Mouse (Mus musculus) kidney, adult 2 months (tissue): ENCODE measurements around the gene C8g. TPM values are rescaled to one million over a fixed set of nuclear protein-coding genes. Genes with fewer than 3 reads are reported as not detected.

Experiments
- DNase-seq: peaks from one replicate; pipeline ENCODE4 v3.0.0; 2021
- H3K27ac ChIP-seq: fragments of 200-500 bp; 2 replicates; pipeline ENCODE4 v1.5.1; 2012; ENCODE audit warnings: low read depth, low read length, control low read depth, inconsistent platforms; ENCODE audit not compliant: insufficient read depth
- H3K27me3 ChIP-seq: fragments of 200-500 bp; replicated peaks from 2 replicates; pipeline ENCODE4 v1.6.1; 2012; ENCODE audit warnings: mild to moderate bottlenecking, moderate library complexity, low read length, inconsistent platforms; ENCODE audit not compliant: control insufficient read depth, insufficient read depth
- H3K36me3 ChIP-seq: fragments of 200-500 bp; 2 replicates; pipeline ENCODE4 v1.6.1; 2012; ENCODE audit warnings: mild to moderate bottlenecking, moderate library complexity, low read length, inconsistent platforms; ENCODE audit not compliant: control insufficient read depth, insufficient read depth
- H3K4me1 ChIP-seq: fragments of 200-500 bp; 2 replicates; pipeline ENCODE4 v1.6.1; 2011; ENCODE audit warnings: low read length; ENCODE audit not compliant: control insufficient read depth, insufficient read depth
- H3K4me3 ChIP-seq: fragments of 200-500 bp; 2 replicates; pipeline ENCODE4 v1.5.1; 2011; ENCODE audit warnings: mild to moderate bottlenecking, low read depth, low read length, control low read depth; ENCODE audit not compliant: insufficient read depth
- CTCF ChIP-seq: fragments of 200-500 bp; conservative IDR thresholded peaks from 2 replicates; pipeline ENCODE4 v1.5.1; 2011; ENCODE audit warnings: low read depth, mild to moderate bottlenecking, control low read depth, low read length, moderate library complexity, mixed read lengths; ENCODE audit not compliant: insufficient read depth, insufficient read length
- POLR2A ChIP-seq: fragments of 200-500 bp; IDR thresholded peaks from one replicate; pipeline ENCODE4 v1.6.1; 2011; ENCODE audit warnings: low read depth, low read length, control low read depth
- WGBS: fragments of 180-500 bp; shearing (Covaris S2); methylation state at CpG from one replicate; pipeline ENCODE4 v1.1.7; 2018; 5-methylcytosine and 5-hydroxymethylcytosine counted together
- polyA plus RNA-seq: library from polyadenylated mRNA; depleted of rRNA; stranded (reverse); fragments of >200 nt; gene quantifications from 2 replicates; pipeline ENCODE4 v1.2.3, GENCODE M21; 2012; rRNA removed

The C8g gene
- polyA plus RNA-seq: 20.6 and 22.0 TPM in 2 replicates

DNA sequence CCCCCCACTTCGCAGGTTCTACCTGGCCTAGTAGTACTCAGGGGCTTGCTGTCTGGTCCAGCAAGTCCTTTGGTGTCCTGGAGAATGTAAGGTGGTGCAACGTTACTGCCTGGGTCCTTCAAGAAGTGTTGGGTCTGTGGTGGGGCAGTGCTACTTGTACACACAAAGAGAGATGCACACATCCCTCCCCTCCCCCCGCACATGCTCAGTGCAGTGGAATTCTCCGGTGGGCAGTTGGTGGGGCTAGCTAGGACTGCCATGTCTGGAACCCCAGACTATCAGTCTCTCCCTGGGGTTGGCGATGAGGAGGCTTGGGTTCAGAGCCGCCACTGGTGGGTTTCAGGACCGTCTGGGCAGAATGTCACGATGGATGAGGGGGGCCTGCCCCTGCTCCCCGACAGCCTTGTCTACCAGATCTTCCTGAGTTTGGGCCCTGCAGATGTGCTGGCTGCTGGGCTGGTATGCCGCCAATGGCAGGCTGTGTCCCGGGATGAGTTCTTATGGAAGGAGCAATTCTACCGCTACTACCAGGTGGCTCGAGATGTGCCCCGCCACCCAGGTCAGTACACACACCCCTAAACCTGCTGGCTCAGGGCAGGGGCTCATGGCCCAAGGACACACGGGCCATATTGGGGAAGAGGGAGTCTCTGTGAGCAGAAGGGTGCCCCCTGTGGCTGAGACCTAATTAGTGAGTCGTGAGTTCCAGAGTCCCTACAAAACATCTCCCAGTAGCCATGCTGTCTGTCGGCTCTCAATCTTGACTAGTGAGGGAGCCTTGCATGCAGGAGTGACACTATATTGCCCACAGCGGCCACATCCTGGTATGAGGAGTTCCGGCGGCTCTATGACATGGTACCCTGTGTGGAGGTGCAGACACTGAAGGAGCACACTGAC is at the start of gene C8g:
Gene C8g (minus strand): TSS at position 127 of the 894 bp plus-strand sequence.
- TF ChIP-seq CTCF (no peak), POLR2A (no peak)

GRCm38 (mm10) chr2:25551186-25551585 is 49.7 kb upstream of the C8g start:
- TF ChIP-seq CTCF (peak; percentile 88), POLR2A (no peak)
- peak; percentile 83 for DNase-seq
- H3K36me3 ChIP-seq: no peaks in the 10 kb centered on the region

More for the DNA sequence above, at the start of gene C8g:
- Histone ChIP-seq H3K36me3 (no peaks in the 10 kb centered on the region), H3K4me3 (peak within 1 kb of the TSS; percentile 92), H3K27me3 (no peaks in the 10 kb centered on the region), H3K27ac (peak within 1 kb of the TSS; percentile 93), H3K4me1 (peaks cover 11% of the 10 kb centered on the region; the same call in 1 of the 2 replicates)
- DNase-seq: no peak
- WGBS: 67% methylated on average over 20 of the region's 20 CpGs

DNA sequence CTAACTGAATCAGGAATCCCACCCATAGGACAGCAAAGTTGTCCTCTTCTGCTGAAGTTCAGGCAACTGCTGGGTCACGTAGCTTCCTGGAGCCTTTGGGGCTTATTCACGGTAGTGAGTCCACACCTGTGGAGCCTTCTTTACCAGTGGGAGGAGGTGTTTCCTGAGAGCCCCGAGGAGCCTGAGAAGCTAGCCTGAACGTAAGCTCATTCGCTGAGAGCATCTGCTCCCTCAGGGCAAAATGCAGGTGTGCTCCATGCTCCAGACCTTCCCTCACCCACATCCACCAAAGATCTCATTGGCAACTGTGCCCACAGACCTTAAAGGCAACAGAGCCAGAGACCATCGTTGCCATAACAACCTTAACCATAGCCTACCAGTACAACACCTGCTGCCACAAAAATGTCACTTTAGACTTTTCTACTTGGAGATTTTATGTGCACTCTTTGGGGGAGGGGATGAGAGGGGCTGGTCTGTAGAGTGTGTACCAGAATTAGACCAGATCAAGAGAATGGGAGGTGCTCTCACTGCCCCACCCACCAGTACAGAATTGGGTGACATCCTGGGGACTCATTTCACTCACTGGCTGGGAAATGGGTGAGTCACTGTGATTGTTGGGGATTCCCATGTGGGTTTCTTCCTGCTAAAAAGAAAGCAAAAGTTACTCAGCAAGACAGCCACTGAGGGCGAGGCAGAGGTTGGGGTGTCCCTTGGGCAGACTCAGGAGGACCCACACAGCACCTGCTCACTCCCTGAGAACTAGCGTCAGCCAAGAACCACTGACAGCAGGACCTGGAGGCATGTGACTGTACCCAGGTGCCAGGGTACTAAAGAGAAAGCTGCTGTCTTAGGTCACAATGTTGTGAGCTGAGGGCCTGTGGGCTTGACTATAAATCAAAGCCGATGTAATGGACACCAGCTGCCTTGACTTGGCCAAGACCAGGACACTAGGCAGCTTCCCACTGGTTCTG is 47.8 kb upstream of the C8g start:
- Histone ChIP-seq H3K36me3 (no peaks in the 10 kb centered on the region), H3K4me1 (no peaks in the 10 kb centered on the region; the same call in 1 of the 2 replicates), H3K27ac (no peak overlapping the region), H3K4me3 (no peak overlapping the region), H3K27me3 (no peaks in the 10 kb centered on the region)
- peak; percentile 17 for DNase-seq
- TF ChIP-seq POLR2A: no peak
- no peak for TF ChIP-seq CTCF
- WGBS: 62% methylated on average over 9 of the region's 9 CpGs

More at GRCm38 (mm10) chr2:25551186-25551585, 49.7 kb upstream of the C8g start:
- WGBS: 15% methylated on average over 5 of the region's 5 CpGs
- H3K27ac ChIP-seq: no peak overlapping the region
- H3K4me3 ChIP-seq: no peak overlapping the region
- H3K27me3 ChIP-seq: no peaks in the 10 kb centered on the region
- no peaks in the 10 kb centered on the region for H3K4me1 ChIP-seq

GRCm38 (mm10) chr2:25546811-25547491 is 45.4 kb upstream of the C8g start, which contains the start of gene Traf2:
Gene Traf2, minus strand, starts transcription at chr2:25546940.
- no peak for TF ChIP-seq POLR2A
- no peak for TF ChIP-seq CTCF
- peak; percentile 100 for DNase-seq
- Histone ChIP-seq H3K4me1 (peaks cover 8% of the 10 kb centered on the region), H3K27me3 (no peaks in the 10 kb centered on the region), H3K4me3 (peak within 1 kb of the TSS; percentile 85), H3K36me3 (no peaks in the 10 kb centered on the region), H3K27ac (peak within 1 kb of the TSS; percentile 73)
- 3% methylated on average over 48 of the region's 48 CpGs for WGBS

- 5% methylated on average over 43 of the region's 43 CpGs for WGBS
- no peak for DNase-seq
- peak overlapping the region; percentile 85 for H3K4me3 ChIP-seq
These were observed 44.7 kb upstream of the C8g start for GRCm38 (mm10) chr2:25545996-25546810.

More at GRCm38 (mm10) chr2:25545996-25546810, 44.7 kb upstream of the C8g start:
- Histone ChIP-seq H3K4me1 (peaks cover 13% of the 10 kb centered on the region), H3K36me3 (no peaks in the 10 kb centered on the region), H3K27me3 (no peaks in the 10 kb centered on the region), H3K27ac (peak overlapping the region; percentile 73)
- no peak for TF ChIP-seq CTCF
- peak; percentile 3 for TF ChIP-seq POLR2A
